Mouse (Mus musculus) gastrocnemius, postnatal 10 days (tissue): ENCODE data around the gene Galns. TPM values are rescaled to one million over a fixed set of nuclear protein-coding genes. Genes with fewer than 3 reads are reported as not detected.
"Not testable (repeated sequence)": the region's sequence is repeated elsewhere in the genome, so short reads cannot be mapped to it uniquely, and the experiment has no call there.

Experiments
- DNase-seq: peaks from one replicate; pipeline ENCODE4 v3.0.0; 2021; ENCODE audit warnings: mixed read lengths
- total RNA-seq, 2 experiments: library from RNA; stranded (reverse); gene quantifications; 2 replicates each; pipeline ENCODE4 v1.2.3; 2021

Galns gene
- total RNA-seq, 2 experiments from 2014 or later: 4.5 to 7.4 TPM

DNA sequence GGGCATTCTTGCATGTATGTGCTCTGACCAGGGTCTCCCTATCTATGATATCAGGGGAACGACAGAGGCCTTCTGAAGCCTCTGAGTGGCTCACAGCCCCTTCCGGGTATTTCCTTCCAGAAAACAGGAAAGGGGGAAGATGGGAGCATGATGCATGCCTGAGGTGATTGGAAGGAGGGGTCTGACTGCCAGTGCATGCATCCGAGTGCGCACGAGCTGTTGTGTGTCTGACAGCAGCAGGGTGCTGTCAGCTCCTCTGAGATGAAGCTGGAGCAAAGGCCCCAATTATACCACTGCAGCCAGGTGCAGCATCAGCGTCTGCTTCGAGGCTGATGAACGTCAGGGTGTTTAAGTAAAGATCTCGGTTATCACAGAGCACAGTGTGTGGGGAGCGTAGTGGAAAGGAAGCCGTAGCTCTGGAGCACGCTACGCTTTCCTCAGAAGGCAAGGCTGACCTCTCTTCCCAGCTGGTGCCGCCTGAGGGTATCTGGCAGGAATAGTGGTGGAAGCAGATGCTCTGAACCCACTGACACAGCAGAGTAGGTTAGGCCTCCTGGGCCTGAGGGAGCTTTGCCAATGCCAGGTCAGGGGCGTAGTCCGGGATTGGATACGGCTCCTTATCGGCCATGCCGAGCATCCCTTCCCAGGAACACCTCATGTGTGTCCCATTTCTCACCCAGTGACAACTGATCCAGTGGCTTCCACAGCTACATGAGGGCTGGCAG is 17.3 kb downstream of the Galns start:
- DNase-seq: no peak

DNA sequence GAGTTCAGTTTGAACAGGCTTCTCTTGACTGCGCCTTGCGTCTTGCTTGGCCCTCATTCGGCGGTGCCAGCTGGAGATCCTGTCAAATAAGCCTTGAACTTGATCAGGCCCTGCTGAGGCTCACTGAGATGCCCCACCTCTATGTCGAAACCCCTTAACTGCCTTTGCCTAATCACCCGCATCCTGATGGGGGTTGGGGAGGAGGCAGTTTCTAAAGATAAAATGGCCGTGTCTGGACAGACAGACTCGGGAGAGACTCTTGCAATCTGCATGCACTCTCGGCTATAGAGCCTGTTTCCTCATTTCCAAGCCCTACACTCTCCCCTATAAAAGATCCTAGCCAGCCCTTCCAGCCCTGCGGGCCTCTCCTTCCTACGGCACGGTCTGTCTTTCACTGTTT is 18.0 kb downstream of the Galns start:
- no peak for DNase-seq

DNA sequence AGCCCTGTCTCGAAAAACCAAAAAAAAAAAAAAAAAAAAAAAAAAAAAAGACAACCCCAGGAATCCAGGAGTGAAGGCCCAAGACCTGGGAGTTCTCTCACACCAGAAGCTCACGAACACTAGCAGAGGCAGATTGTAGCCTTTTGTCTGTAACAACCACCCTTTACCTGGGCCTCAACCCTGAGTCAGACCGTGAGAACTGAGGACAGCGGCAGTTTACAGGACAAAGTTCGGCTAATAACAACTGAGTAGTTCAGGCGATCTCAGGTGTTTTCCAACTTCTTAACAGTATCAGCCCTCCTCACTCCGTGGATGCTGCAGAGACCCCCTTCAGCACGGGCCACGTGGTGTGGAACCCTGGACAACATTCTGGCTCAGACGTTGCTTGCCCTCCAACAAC is 24.5 kb downstream of the Galns start:
- DNase-seq: no peak

DNA sequence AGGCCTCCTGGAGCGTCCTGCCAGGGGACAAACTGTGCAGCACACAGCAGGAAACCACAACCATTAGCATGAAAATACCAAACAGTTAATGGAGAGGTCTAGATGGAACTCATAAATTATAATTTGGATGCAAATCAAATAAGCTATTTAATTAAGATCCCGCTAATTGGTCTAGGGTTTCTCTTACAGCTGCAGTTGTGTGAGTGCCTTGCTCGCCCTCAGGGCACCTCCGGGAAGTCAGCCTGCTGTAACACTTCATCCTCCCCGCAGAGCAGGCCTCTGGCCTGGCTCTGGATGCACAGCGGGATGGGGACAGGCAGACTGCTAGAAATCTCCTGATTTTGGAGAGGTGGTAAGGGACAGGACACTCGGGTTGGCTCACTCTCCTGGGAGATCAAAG is 25.1 kb downstream of the Galns start:
- no peak for DNase-seq

DNA sequence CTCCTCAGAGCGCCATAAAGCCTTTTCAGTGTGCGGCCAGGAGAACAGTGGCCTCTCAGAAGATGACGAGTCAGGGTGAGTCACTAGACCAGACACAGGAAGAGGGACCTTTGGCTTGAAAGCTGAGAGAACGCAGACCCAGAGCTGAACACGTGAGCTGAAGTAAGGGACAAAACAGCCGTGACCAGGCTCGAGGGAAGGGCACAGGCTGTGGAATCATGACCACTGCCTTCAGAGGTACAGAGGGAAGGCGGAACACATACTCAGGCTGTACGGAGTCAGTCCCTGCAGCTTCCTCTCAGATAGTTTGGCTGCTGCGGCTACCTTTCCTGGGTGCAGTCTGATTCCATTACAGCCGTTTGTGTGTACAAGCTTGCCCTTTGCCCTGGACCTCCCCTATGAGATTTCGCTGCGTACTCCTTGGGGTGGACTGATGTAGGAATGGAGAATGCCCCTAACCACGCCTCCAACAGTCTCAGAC is 25.8 kb downstream of the Galns start:
- DNase-seq: no peak

DNA sequence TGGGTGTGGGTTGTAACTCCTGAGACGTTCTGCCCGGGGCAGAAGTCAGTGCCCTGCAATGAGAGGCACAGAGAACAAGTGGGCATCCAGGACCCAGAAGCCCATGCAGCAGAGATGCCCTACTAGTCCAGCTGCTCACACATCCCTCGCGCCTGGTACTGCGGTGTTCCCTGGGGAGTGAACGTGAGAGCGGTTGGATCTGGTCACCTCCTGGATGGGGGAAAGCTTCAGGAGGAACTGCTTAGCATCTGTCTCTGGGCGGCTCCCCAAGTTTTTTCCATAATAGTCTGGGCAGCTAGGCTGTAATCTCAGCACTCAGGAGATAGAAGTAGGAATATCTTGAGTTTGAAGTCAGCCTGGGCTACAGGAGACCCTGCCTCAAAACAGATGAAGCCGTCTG is 26.3 kb downstream of the Galns start:
- no peak for DNase-seq

DNA sequence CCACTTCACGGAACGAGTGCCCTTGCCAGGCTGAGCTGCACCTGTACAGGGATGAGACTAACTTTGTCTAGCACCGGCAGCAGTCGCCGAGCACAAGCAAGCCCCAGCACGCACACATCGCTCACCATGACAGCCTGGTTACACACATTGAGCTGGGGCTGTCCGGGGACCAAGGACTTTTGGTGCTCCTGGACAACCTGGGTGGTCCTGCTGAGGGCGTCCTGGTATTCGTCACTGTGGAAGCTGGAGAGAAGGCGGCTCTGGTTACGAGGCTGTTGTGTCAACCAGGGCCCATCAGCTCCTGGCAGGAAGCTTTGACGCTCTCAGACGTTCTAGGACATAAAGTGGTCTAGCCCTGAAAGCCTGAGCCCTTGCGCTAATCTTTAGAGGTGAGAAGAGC is 30.3 kb downstream of the Galns start:
- DNase-seq: no peak

DNA sequence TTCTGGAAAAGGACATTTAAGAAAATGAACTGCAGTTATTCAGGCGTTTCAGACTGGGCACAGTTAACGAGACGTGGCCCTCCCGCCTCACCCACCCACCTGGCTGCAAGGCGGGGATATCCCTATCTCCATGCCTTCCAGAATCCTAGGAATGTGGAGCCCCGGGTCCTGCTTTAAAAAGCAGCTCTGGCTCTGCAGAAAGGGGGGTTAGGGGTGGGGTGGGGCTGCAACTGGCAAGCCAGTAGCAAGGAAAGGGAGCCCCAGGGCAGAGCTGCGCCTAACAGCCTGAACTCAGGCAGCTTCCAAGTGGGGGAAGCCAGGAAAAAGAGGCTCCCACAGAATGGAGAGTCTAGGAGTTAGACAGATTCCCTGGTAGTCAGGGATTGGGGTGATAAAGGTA is 32.1 kb downstream of the Galns start:
- DNase-seq: no peak

DNA sequence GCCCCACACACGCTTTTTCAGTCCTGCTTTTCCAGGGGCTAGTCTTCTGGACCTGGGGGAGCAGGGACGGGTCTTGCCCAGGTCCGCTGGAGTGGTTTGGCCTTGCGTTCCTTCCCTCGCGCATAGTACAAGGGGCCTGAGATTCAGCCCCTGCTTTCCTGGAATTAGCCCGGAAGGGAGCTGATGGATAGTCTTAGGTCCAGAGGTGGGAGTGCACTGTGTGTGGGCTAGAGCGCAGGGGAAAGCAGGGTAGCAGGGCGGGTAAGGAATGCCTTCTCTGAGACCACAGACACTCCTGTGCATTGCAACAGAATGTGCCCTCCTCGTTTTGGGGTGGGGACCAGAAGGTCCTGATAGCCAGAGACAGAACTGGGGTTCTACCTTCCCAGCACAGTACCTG is 34.1 kb downstream of the Galns start:
- no peak for DNase-seq

DNA sequence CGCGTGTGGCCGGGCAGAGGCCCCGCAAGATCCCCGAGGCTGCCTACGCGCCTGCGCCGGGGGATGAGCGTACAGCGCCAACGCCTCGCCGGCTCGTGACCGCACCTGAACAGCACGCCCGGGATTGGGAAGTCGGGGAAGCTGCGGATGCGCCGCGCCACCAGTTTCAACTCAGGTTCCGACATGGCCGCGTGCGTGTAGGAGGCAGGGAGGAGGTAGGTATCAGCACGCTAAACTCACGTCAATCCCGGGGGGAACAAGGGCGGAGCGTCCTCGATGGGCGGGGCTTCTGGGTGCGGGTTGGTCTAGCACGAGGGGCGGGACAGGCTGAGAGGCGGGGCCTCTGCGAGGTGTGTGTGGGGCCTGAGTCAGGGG is 34.6 kb downstream of the Galns start, which contains the start of gene Aprt:
Aprt (minus strand) TSS at position 262 of the 375 bp plus-strand sequence.
- peak; percentile 86 for DNase-seq

DNA sequence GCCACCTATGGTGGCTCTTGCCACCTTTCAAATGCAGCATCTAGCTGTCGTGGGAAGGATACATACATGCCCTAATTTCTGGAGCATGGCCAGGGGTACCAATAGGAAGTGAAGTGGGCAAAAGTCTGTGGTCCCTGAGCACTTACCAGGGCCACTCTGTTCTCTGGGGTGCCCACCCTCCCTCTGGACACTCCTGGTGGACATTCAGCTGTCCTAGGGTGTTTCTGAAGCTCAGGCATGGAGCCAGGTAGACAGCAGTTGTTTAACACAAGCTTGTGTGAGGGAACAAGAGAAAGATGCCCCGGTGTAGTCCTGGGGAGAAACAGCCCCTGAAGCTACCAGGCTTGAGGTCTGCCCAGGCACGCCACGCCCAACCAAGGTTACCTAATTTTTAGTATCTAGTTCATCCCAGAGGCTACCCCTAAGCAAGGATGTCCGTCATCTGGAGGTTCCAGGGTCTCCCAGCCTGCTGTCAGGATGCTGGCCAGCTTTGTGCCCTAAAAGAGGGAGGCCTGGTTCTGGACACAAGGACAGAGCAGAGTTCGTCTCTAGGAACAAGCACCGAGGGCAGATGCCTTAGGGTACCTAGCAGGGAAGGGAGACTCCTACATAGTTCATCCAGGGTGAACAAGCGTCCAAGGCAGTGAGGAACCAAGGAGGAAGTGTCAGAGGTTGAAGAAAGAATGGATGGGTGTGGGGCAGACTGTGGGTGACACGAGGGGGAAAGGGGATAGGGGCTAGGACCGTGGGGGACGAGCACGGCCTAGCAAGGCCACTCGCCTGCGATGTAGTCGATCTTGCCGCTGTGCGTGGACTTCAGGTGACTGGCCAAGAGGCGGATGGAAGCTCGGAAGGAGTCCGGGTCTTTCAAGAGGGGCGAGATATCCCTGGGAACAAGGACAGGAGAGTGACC is 35.3 kb downstream of the Galns start:
- DNase-seq: no peak

DNA sequence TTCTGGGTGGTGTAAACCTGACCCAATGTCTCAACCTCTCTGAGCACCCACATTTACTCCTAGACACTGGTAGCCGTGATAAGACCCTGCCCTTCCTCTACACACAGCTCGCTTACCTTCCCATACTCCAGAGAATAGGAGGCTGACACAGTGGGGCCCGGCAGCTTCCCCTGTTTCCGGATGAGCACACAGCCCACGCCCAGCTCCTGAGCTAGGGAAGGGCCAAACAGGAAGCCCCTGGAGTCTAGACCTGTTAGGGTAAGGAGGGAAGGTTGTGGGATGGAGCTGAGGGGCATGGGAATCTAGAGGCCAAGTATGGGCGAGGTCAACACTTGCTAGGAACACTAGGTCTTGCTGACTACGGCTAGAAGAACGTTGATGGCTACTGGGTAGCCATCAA is 36.0 kb downstream of the Galns start:
- DNase-seq: no peak

DNA sequence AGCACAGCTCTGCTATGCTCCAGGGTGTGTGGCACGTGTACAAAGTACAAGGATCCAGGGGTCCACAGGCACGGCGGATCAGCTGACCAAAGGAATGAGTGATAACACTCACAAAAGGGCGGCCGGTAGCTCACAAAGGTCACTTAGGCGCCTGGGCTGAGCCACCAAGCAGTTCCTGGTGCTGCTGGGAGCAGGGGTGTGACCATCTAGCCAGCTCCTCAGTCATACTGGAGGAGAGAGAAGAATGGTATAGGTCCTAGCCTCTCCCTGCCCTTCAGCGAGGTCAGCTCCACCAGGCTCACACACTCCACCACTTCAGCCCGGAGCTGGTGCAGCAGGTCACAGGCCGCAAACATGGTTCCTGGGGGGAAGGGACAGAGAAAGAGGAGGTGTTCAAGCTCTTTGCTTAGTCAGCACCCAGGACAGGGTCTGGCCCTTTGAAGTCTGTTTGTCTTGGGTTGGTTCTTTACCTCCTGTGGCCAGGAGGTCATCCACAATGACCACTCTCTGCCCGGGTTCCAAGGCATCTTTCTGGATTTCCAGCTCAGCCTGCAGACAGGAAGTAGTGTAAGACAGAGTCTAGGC is 36.5 kb downstream of the Galns start:
- no peak for DNase-seq

DNA sequence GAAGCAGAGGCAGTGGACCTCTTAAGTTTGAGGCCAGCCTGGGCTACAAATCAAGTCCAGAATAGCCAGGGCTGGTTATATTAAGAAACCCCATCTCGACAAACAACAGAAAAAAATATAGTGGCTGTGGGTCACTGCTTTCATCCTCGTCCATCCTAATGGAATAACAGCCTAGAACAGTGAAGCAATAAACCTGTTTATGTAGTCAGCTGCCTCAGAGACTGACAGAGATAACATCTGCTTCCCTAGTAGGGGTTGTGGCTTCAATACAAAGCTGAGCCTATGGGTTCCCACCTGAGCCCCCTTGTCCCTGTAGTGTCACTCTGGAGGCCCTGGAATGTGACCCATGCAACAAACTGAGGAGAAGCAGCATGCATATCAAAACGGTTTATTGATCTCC is 37.0 kb downstream of the Galns start:
- DNase-seq: no peak

DNA sequence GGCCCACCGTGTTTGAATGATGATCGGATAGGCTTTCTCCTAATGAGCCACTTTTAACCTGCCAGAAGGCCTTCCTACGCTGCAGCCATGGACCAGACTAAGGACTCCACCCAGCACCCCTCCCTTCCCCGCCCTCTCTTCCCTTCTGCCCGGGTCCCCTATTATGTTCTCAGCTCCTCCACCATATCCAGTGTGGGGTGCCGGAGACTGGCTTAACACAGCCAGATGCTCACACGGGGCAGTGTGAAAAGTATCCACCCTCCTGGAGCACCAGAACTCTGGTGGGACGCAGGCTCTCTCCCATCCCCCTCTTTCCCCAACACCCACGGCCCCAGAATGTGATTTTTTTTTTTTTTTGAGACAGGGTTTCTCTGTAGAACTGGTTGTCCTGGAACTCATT is 37.7 kb downstream of the Galns start:
- DNase-seq: no peak

DNA sequence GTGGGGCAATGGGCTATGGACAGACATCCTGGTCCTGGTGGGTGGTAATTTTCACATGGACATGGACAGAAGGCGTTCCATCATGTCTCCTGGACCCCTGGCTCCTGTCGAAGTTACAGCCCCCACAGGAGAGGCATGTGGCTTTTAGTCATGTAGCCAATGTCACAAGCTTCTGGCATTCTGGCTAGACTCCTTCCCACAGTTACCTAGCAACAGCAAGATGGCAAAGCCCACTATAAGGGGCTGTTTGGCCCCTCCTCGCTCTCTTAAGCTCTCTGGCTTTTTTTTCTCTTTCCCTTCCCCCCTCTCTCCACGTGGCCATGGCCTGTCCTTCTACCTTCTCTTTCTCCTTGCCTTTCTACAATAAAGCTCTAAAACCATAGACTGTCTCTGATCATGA is 38.1 kb downstream of the Galns start:
- not testable (repeated sequence) for DNase-seq

DNA sequence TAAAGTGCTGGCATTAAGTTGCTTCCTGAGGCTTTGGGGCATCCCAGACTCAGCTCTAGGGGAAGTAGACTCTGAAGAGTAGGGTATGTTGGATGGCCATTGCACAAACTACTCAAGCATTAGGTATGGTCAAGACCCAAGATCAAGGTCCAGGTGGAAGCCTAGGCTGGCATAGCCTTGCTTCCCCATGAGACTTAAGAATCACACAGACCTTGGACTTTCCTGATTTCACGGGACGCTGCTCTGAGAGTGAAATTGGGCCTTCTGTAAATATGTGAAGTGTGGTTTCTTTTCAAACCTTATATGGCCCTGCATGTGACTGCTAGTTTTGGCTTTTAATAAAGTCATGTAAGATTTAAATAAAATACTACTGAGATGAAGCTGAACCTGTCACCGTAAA is 38.5 kb downstream of the Galns start:
- no peak for DNase-seq

DNA sequence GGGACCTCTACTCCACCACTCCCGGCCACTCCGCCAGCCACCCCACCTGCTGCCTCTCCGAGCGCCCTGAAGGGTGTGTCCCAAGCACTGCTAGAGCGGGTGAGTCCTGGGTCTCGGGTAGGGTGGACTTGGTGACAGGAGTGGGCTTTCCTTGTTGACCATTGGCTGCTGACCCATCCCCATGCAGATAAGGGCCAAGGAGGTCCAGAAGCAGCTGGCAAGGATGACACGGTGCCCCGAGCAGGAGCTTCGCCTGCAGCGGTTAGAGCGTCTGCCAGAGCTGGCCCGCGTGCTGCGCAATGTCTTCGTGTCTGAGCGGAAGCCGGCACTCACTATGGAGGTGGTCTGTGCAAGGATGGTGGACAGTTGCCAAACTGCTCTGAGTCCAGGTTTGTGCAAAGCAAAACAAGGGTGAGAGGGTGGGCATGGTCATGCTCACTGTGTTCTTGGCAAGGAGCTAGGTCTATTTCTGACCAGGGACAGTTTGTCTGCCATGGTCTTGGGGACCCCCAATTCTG is 39.5 kb downstream of the Galns start:
- DNase-seq: no peak

DNA sequence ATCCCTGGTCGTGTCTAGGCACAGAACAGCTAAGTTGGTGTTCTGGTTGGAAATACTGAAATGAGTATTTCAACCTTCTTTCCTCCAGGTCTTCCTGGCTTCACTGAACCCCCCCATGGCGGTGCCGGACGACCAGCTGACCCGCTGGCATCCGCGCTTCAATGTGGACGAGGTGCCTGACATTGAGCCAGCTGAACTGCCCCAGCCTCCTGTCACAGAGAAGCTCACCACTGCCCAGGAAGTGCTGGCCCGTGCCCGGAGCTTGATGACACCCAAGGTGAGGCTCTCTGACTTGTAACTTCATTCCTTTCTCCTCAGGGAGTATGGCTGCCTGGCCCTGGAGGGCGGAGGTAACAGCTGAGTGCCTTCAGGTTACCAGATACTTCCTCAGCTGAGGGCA is 40.1 kb downstream of the Galns start:
- DNase-seq: no peak

DNA sequence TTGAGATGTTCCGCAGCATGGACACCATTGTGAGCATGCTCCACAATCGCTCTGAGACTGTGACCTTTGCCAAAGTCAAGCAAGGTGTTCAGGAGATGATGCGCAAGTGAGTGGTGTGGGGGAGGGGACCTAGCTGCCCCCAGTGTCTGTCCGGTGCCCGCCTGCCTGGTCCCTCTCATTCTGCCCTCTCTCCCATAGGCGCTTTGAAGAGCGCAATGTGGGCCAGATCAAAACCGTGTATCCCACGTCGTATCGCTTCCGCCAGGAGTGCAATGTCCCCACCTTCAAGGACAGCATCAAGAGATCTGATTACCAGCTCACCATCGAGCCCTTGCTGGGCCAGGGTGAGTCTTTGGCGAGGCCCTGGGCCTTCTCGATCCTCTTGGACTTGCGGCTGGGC is 41.3 kb downstream of the Galns start:
- no peak for DNase-seq

DNA sequence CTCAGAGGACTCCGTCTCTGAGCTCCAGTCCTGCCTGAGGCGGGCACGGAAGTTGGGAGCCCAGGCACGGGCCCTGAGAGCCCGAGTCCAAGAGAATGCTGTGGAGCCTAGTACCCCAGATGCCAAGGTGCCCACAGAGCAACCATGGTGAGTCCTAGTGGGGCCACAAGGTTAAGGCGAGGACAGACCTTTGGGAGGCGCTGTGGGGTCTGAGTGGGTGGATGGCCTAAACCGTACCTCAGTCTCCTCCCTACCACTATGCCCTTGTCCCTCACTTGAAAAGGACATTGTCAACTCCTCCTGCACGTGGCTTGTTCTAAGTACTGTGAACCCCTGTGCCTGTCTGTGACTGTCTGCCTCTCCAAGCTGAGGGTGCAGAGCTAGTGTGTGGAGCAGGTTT is 41.9 kb downstream of the Galns start:
- DNase-seq: no peak

DNA sequence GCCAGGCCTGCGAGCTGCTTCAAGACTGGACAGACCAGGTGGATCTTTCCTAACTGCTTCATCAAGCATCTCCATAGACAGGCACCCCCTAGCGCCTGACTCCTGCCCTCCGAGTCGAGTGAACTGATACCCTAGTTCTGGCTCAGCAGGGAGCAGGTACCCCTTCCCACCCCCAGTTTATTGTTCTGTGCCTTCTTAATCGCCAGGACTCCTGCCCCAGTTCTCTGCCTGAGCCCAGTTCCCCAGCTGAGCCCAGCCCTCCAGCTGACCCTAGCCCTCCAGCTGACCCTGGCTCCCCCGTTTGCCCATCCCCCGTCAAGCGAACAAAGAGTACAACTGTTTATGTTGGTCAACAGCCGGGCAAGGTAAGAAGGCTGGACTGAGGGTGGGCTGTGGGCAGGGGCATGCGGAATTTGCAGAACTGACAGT is 42.4 kb downstream of the Galns start:
- DNase-seq: no peak

DNA sequence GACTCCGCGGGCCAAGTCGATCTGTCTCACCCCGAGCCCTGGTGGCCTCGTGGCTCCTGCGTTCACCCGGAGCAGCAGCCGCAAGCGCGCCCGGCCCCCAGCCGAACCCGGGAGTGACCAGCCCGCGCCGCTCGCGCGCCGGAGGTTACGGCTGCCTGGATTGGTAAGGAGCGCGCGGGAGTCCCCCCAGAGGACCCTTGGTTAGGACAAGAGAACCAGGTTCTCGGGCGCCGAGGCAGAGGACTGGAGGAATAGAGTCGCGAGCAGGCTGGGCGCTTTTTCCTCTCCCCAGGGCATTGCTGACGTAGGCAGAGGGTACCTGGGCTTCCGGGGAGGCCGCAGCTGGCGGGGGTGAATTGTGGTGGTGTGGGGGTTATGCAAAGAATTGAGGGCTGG is 43.2 kb downstream of the Galns start:
- no peak for DNase-seq
